Mouse (Mus musculus) lung, postnatal 36 days (tissue): ENCODE data around the gene Ube2g2.
A peak's percentile ranks its signal among the peaks of the same experiment; 100 is the strongest.
"Not testable (repeated sequence)": the region's sequence is repeated elsewhere in the genome, so short reads cannot be mapped to it uniquely, and the experiment has no call there.

Experiments used
- DNase-seq: peaks from one replicate; pipeline ENCODE4 v3.0.0; 2022; ENCODE audit warnings: mixed read lengths

Gene Ube2g2

GRCm38 (mm10) chr10:77647461-77647860 is 25.4 kb downstream of the Ube2g2 start:
- DNase-seq: no peak

GRCm38 (mm10) chr10:77647901-77648300 is 25.8 kb downstream of the Ube2g2 start:
- no peak for DNase-seq

GRCm38 (mm10) chr10:77652046-77652445 is 30.0 kb downstream of the Ube2g2 start:
- no peak for DNase-seq

GRCm38 (mm10) chr10:77658286-77658994 is 36.4 kb downstream of the Ube2g2 start:
- DNase-seq: peak; percentile 71

GRCm38 (mm10) chr10:77663949-77664665 is 42.0 kb downstream of the Ube2g2 start:
- no peak for DNase-seq

- DNase-seq: no peak
These were observed 44.3 kb downstream of the Ube2g2 start for GRCm38 (mm10) chr10:77666342-77666741.

GRCm38 (mm10) chr10:77667402-77667801 is 45.3 kb downstream of the Ube2g2 start:
- DNase-seq: no peak

- no peak for DNase-seq
These were observed 48.6 kb downstream of the Ube2g2 start for GRCm38 (mm10) chr10:77670710-77671109.

GRCm38 (mm10) chr10:77671519-77671918 is 49.4 kb downstream of the Ube2g2 start:
- no peak for DNase-seq

GRCm38 (mm10) chr10:77673765-77674164 is 51.7 kb downstream of the Ube2g2 start:
- no peak for DNase-seq

GRCm38 (mm10) chr10:77677562-77677961 is 55.5 kb downstream of the Ube2g2 start:
- no peak for DNase-seq

- no peak for DNase-seq
These were observed 60.9 kb downstream of the Ube2g2 start for GRCm38 (mm10) chr10:77682994-77683393.

GRCm38 (mm10) chr10:77684181-77684580 is 62.1 kb downstream of the Ube2g2 start:
- no peak for DNase-seq

GRCm38 (mm10) chr10:77685895-77686664 is 64.0 kb downstream of the Ube2g2 start, which contains the start of gene Tspear:
Tspear (plus strand) TSS chr10:77686569.
- DNase-seq: no peak

- no peak for DNase-seq
These were observed 64.9 kb downstream of the Ube2g2 start for GRCm38 (mm10) chr10:77687021-77687420.

- DNase-seq: not testable (repeated sequence)
These were observed 68.3 kb downstream of the Ube2g2 start, which contains the start of gene Gm19402 for GRCm38 (mm10) chr10:77690356-77690807. Gm19402 (minus strand) TSS chr10:77690757.
